Mouse (Mus musculus): Measurements from ENCODE around the gene Tas2r119. TPM values are rescaled to one million over a fixed set of nuclear protein-coding genes. Genes with fewer than 3 reads are reported as not detected.

Tas2r119 gene
- polyA plus RNA-seq (2015; fragmentation: Nextera tagmentation; extraction: Ambion mirVana): not detected in 2 replicates

GRCm38 (mm10) chr15:32176989-32177388 is at the start of gene Tas2r119:
TSS of gene Tas2r119 (plus strand) at chr15:32177289.

Other genes starting within 250 kb of the Tas2r119 start
- 6.1 and 9.0 TPM in 2 replicates for gene Sema5a, start 67.5 kb downstream of the Tas2r119 start, polyA plus RNA-seq (2015; fragmentation: Nextera tagmentation; extraction: Ambion mirVana)